Mouse (Mus musculus) kidney, postnatal 4 days (tissue): ENCODE measurements at regions not wholly inside any gene's neighbourhood (a gene's known extent, or its start where the extent isn't known, plus 50 kb on each side); places are given as distances from the start of the nearest gene placed in this dataset.

Source experiments
- DNase-seq, 2 experiments: peaks; one replicate each; pipeline ENCODE4 v3.0.0; 2021; ENCODE audit warnings: mixed read lengths in 2 of 2

GRCm38 (mm10) chrX:38710660-38711264, 61.7 kb upstream of the 6030498E09Rik start:
- DNase-seq = no peak

GRCm38 (mm10) chrX:38711442-38712258, 60.8 kb upstream of the 6030498E09Rik start:
- peak; percentile 12 to 20 for DNase-seq
